Mouse (Mus musculus) lung, postnatal 0 days (tissue): ENCODE measurements around the gene Rpp25. TPM values are rescaled to one million over a fixed set of nuclear protein-coding genes. Genes with fewer than 3 reads are reported as not detected.

Experiments used
- ATAC-seq: fragments of 200-750 bp; cut with Nextera tagmentation; 2 replicates; pipeline ENCODE4 v1.8.0; 2017; ENCODE audit warnings: moderate library complexity
- DNase-seq: peaks from one replicate; pipeline ENCODE4 v3.0.0-alpha.2; 2016; ENCODE audit warnings: low spot score
- H3K27ac ChIP-seq: fragments of 300-500 bp; sonication (generic); 2 replicates; pipeline ENCODE4 v1.5.1; 2014; ENCODE audit warnings: antibody characterized with exemption, mild to moderate bottlenecking, low read length, mixed read lengths
- H3K27me3 ChIP-seq: fragments of 300-500 bp; sonication (generic); replicated peaks from 2 replicates; pipeline ENCODE4 v1.6.1; 2014; ENCODE audit warnings: low read length, mixed read lengths; ENCODE audit not compliant: insufficient read depth
- H3K36me3 ChIP-seq: fragments of 300-500 bp; sonication (generic); 2 replicates; pipeline ENCODE4 v1.6.1; 2014; ENCODE audit warnings: low read length, mixed read lengths; ENCODE audit not compliant: insufficient read depth
- H3K4me1 ChIP-seq: fragments of 300-500 bp; sonication (generic); 2 replicates; pipeline ENCODE4 v1.6.1; 2014; ENCODE audit warnings: antibody characterized with exemption, low read depth, low read length, mixed read lengths; ENCODE audit not compliant: insufficient read depth
- H3K4me2 ChIP-seq: fragments of 300-500 bp; sonication (generic); replicated peaks from 2 replicates; pipeline ENCODE4 v1.6.1; 2014; ENCODE audit warnings: low read depth, mild to moderate bottlenecking, low read length, moderate library complexity, mixed read lengths
- H3K4me3 ChIP-seq: fragments of 300-500 bp; sonication (generic); 2 replicates; pipeline ENCODE4 v1.5.1; 2014; ENCODE audit warnings: low read depth, low read length
- H3K9ac ChIP-seq: fragments of 300-500 bp; sonication (generic); replicated peaks from 2 replicates; pipeline ENCODE4 v1.6.1; 2014; ENCODE audit warnings: low read depth, mild to moderate bottlenecking
- H3K9me3 ChIP-seq: fragments of 300-500 bp; sonication (generic); 2 replicates; pipeline ENCODE4 v1.6.1; 2016; ENCODE audit warnings: low read length, mixed read lengths
- CTCF ChIP-seq: IDR thresholded peaks from 2 replicates; pipeline ENCODE4 v1.5.1; 2016; ENCODE audit warnings: antibody characterized with exemption, mild to moderate bottlenecking
- EP300 ChIP-seq: IDR thresholded peaks from 2 replicates; pipeline ENCODE4 v1.6.1; 2016; ENCODE audit warnings: antibody characterized with exemption, mild to moderate bottlenecking, control low read depth
- WGBS: fragments of 180-500 bp; shearing (Covaris S2); extraction: QIAGEN DNeasy Blood & Tissue Kit; methylation state at CpG from one replicate; pipeline ENCODE4 v1.1.7; 2014; 5-methylcytosine and 5-hydroxymethylcytosine counted together
- polyA plus RNA-seq: library from polyadenylated mRNA; unstranded; fragments of >200 nt; fragmentation: Nextera tagmentation; extraction: Ambion mirVana; gene quantifications from 2 replicates; pipeline ENCODE4 v1.2.1, GENCODE M21; 2015

Rpp25 gene
- polyA plus RNA-seq, 1 experiment from 2014 or later: 3.6 TPM

DNA sequence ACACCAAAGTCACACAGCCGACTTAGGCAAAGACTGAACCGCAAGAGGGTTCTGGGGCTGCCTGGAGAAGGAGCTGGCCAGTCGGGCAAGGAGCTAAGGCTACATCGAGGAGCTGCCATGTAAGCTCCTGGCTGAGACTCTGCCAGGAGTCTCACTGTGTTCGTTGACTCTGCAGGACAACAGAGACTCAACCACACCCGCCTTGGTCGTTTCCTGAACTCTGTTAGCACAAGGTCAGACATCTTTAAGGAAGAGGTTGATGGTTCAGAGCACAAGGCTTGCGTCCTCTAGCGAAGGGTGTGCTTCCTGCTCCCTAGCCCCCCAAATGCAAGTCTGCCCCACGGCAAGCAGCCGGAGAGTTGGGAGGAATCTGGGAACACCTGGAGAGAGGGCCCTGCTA, 44.0 kb downstream of the Rpp25 start:
- Histone ChIP-seq H3K4me3 (no peak overlapping the region), H3K9ac (no peak overlapping the region), H3K27ac (no peak overlapping the region), H3K36me3 (0 out of 2 replicates have a peak, but pooled peaks cover 13% of the 10 kb centered on the region), H3K4me1 (peaks cover 4% of the 10 kb centered on the region; the same call in 1 of the 2 replicates), H3K27me3 (no peaks in the 10 kb centered on the region), H3K9me3 (no peaks in the 10 kb centered on the region), H3K4me2 (no peak overlapping the region)
- no peak for ATAC-seq
- no peak for DNase-seq
- TF ChIP-seq EP300 (no peak), CTCF (no peak)
- WGBS: 80% methylated on average over 11 of the region's 11 CpGs

- no peaks in the 10 kb centered on the region for H3K9me3 ChIP-seq
- ATAC-seq: no peak
- no peak overlapping the region for H3K27ac ChIP-seq
- no peak for TF ChIP-seq CTCF
- TF ChIP-seq EP300: no peak
- no peak for DNase-seq
- WGBS: 95% methylated on average over 4 of the region's 4 CpGs
- H3K36me3 ChIP-seq: 0 out of 2 replicates have a peak, but pooled peaks cover 13% of the 10 kb centered on the region
- H3K27me3 ChIP-seq: no peaks in the 10 kb centered on the region
- peaks cover 4% of the 10 kb centered on the region; the same call in 1 of the 2 replicates for H3K4me1 ChIP-seq
- no peak overlapping the region for H3K4me2 ChIP-seq
- no peak overlapping the region for H3K4me3 ChIP-seq
- no peak overlapping the region for H3K9ac ChIP-seq
These were observed 45.4 kb downstream of the Rpp25 start for GRCm38 (mm10) chr9:57549186-57549585.

DNA sequence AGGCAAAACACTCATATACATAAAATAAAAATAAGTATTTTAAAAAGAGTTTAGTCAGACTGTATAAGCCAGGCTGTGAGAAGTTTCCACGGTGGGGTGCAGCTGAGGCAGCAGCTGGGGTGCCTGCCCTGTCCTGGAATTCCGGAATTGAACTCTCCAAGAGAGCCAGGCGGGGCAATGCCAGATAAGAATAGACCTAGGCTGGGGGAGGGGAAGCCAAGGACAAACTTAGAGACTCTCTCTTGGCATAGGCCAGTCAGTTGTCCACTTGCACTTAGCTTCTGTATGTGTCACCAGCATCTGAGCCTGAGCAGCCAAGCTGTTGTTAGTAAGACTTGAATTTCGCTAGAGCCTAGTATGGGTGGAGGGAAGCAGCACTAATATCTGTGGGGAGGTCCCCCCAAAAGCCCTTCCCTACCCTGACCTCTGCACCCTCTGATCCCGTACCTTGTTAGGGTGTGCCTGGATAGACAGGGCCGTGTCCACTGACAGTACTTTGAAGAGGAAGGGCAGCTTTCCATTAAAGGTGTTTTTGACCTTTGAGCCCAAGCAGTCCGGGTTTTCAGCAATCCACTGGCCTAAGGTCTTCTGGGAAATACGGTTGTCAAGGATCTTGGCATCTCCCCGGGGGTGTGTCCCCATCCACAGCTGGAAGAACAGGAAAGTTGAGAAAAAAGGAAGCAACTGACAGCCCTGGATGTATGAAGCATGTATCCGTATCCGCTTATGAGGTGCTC, 46.5 kb downstream of the Rpp25 start:
- 70% methylated on average over 11 of the region's 11 CpGs for WGBS
- 0 out of 2 replicates have a peak, but pooled peaks cover 5% of the 10 kb centered on the region for H3K36me3 ChIP-seq
- H3K4me3 ChIP-seq: no peak overlapping the region
- H3K4me2 ChIP-seq: no peak overlapping the region
- peak; percentile 49 for DNase-seq
- H3K9ac ChIP-seq: no peak overlapping the region
- H3K27me3 ChIP-seq: no peaks in the 10 kb centered on the region
- no peak for TF ChIP-seq CTCF
- TF ChIP-seq EP300: no peak; the same call in 1 of the 2 replicates
- H3K4me1 ChIP-seq: peaks cover 4% of the 10 kb centered on the region; the same call in 1 of the 2 replicates
- peak; percentile 81 for ATAC-seq
- H3K27ac ChIP-seq: 0 out of 2 replicates have a peak overlapping the region, but pooled peaks have one; percentile 11
- H3K9me3 ChIP-seq: no peaks in the 10 kb centered on the region

DNA sequence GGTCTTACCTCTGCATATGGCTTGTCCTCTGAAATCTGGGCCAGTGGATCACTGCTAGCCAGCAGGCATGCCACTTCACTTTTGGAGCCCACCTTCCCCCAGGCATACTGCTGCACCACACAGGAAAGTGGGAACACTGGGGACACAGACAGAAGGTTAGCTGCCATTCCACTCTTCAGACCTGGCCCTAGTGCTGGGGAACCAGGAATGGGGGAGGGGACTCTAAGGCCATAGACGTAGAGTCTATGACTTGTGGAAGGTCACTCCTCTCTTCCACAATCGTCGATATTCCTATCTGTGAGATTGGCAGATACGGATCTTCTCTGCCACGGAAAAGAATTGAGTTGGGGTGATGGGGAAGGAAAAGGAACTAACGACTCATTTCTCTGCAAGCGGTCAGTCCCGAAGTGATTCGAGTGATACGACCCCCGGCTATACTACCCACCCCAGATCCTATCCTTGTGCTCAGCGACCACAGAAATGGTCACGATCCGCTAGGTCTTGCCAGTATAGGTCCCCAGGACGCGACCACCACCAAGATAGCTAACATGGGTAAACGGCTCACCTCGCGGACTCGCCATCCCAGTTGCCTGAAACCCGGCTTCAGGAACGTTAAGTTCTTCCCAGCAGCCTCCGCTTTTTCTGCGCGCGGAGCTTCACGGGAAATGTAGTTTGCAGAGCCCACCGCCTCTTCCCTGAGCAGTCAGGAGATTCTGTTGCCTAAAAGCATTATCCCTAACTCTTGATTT, 48.5 kb downstream of the Rpp25 start, which contains the start of gene Mpi:
TSS of gene Mpi (minus strand) at position 625 of the 749 bp plus-strand sequence.
- no peak for TF ChIP-seq EP300
- no peak for TF ChIP-seq CTCF
- H3K4me1 ChIP-seq: peaks cover 4% of the 10 kb centered on the region; the same call in 1 of the 2 replicates
- peak within 1 kb of the TSS; percentile 32 for H3K9ac ChIP-seq
- peak; percentile 75 for DNase-seq
- H3K27me3 ChIP-seq: no peaks in the 10 kb centered on the region
- peak within 1 kb of the TSS; percentile 59 for H3K4me3 ChIP-seq
- H3K27ac ChIP-seq: no peak within 1 kb of the TSS
- WGBS: 2% methylated on average over 28 of the region's 28 CpGs
- peak; percentile 56; the same call in 1 of the 2 replicates for ATAC-seq
- H3K4me2 ChIP-seq: peak within 1 kb of the TSS; percentile 76
- H3K9me3 ChIP-seq: no peaks in the 10 kb centered on the region
- 0 out of 2 replicates have a peak, but pooled peaks cover 5% of the 10 kb centered on the region for H3K36me3 ChIP-seq

DNA sequence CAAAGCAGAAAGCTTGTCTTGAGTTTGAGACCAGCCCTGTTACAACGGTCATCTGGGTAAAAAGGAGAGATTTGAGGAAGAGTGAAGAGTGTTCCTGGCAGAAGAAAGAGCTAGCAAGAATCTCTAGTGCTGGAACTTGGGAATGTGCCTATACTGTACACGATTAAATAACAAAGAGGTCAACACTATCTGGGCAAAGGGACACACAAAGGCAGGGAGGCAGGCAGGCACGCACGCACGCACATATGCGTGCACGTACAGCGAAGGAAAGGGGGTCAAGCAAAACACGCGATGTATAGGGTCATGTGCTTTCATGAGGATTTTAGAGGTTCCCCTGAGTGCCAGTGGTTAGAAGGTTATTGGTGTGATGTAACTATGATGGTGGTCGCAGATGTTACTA, 49.3 kb downstream of the Rpp25 start:
- DNase-seq (no peak), ATAC-seq (no peak)
- no peak overlapping the region for H3K27ac ChIP-seq
- 0 out of 2 replicates have a peak, but pooled peaks cover 5% of the 10 kb centered on the region for H3K36me3 ChIP-seq
- H3K9ac ChIP-seq: no peak overlapping the region
- no peak overlapping the region for H3K4me3 ChIP-seq
- TF ChIP-seq CTCF (no peak), EP300 (no peak)
- no peaks in the 10 kb centered on the region for H3K9me3 ChIP-seq
- H3K4me1 ChIP-seq: peaks cover 4% of the 10 kb centered on the region; the same call in 1 of the 2 replicates
- no peaks in the 10 kb centered on the region for H3K27me3 ChIP-seq
- 72% methylated on average over 11 of the region's 11 CpGs for WGBS
- H3K4me2 ChIP-seq: no peak overlapping the region

- H3K36me3 ChIP-seq: no peaks in the 10 kb centered on the region
- H3K9me3 ChIP-seq: no peaks in the 10 kb centered on the region
- H3K27ac ChIP-seq: no peak overlapping the region
- 54% methylated on average over 3 of the region's 3 CpGs for WGBS
- TF ChIP-seq EP300: no peak
- TF ChIP-seq CTCF: no peak
- H3K9ac ChIP-seq: no peak overlapping the region
- peaks cover 4% of the 10 kb centered on the region; the same call in 1 of the 2 replicates for H3K4me1 ChIP-seq
- H3K4me2 ChIP-seq: no peak overlapping the region
- H3K27me3 ChIP-seq: no peaks in the 10 kb centered on the region
- DNase-seq (no peak), ATAC-seq (no peak)
- no peak overlapping the region for H3K4me3 ChIP-seq
These were observed 50.9 kb downstream of the Rpp25 start for GRCm38 (mm10) chr9:57554753-57555152.

Other genes starting within 250 kb of the Rpp25 start
- 15.6 TPM in 2 replicates for gene 1700017B05Rik, start 241.4 kb upstream of the Rpp25 start, polyA plus RNA-seq
- gene Ppcdc, start 63.9 kb upstream of the Rpp25 start, polyA plus RNA-seq: 25.9 and 29.2 TPM in 2 replicates
- 3.5 and 4.0 TPM in 2 replicates for gene Scamp5, start 36.0 kb upstream of the Rpp25 start, polyA plus RNA-seq
- gene Cox5a, start 17.2 kb downstream of the Rpp25 start, polyA plus RNA-seq: 440 and 448 TPM in 2 replicates
- 12.3 and 13.5 TPM in 2 replicates for gene Fam219b, start 33.5 kb downstream of the Rpp25 start, polyA plus RNA-seq
- gene Mpi, start 48.7 kb downstream of the Rpp25 start, polyA plus RNA-seq: 19.1 and 24.3 TPM in 2 replicates
- gene Scamp2, start 56.9 kb downstream of the Rpp25 start, polyA plus RNA-seq: 69.5 and 73.5 TPM in 2 replicates
- gene Ulk3, start 85.4 kb downstream of the Rpp25 start, polyA plus RNA-seq: 7.3 and 7.8 TPM in 2 replicates
- gene Cplx3, start 102.3 kb downstream of the Rpp25 start, polyA plus RNA-seq: not detected in 2 replicates
- not detected in 2 replicates for gene Lman1l, start 116.7 kb downstream of the Rpp25 start, polyA plus RNA-seq
- gene Csk, start 149.6 kb downstream of the Rpp25 start, polyA plus RNA-seq: 25.6 and 27.3 TPM in 2 replicates
- gene Cyp1a2, start 179.7 kb downstream of the Rpp25 start, polyA plus RNA-seq: 0.07 TPM in 1 of 2 replicates, not detected in the other
- 9.0 and 13.0 TPM in 2 replicates for gene Cyp1a1, start 183.9 kb downstream of the Rpp25 start, polyA plus RNA-seq
- gene Edc3, start 204.5 kb downstream of the Rpp25 start, polyA plus RNA-seq: 23.3 and 25.3 TPM in 2 replicates